Mouse (Mus musculus): Measurements from ENCODE around the gene Galk2.

DNA sequence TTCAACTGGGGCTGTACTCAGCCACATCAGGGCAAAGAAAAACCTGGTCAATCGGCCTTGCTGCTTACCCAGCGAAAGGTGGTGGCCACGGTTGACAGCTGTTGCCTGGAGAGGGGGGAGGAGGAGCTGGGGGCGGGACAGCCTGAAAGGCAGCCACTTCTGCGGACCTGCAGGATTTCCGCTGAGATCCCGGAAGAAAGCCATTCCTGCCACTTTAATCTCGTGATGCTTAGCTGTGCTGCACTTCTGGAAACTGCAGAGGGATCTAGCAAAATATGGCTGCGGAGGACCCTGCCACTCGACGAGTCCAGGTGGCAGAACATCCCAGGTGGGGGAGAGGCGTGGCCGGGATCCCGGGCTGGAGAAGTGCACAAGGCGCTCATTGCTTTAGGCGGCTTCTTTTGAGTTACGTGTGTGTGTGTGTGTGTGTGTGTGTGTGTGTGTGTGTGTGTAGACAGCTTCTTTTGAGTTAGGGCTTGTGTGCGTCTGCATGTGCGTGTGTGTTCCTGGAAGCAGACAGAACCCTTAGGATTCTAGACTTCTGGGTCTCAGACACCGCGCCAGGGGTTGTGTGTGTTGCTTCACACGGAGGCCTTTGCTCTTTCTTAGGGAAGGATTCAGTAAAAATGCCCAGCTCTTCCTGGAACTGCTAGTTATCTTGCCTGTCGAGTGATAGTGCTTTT is 7.3 kb downstream of the Galk2 start:
- no peak for TF ChIP-seq CTCF (conservative IDR thresholded peaks at IDR 0.05; ENCODE audit: insufficient read depth, insufficient read length, low read depth, low read length)
- no peak for TF ChIP-seq POLR2A (IDR thresholded peaks at IDR 0.05; ENCODE audit: low read depth, low read length)

Measured in kidney, adult 2 months (tissue).